Mouse (Mus musculus) midbrain, embryonic 10.5 days (tissue): Measurements from ENCODE around the gene Vgll4. TPM values are rescaled to one million over a fixed set of nuclear protein-coding genes. Genes with fewer than 3 reads are reported as not detected.

ENCODE experiments used
- DNase-seq: peaks from one replicate; pipeline ENCODE4 v3.0.0-alpha.2; 2017; ENCODE audit warnings: low spot score
- H3K27ac ChIP-seq: fragments of 300-500 bp; sonication (generic); replicated peaks from 2 replicates; pipeline ENCODE4 v1.5.1; 2016; ENCODE audit warnings: mild to moderate bottlenecking
- H3K27me3 ChIP-seq: fragments of 300-500 bp; sonication (generic); 2 replicates; pipeline ENCODE4 v1.6.1; 2016; ENCODE audit warnings: low read depth, mild to moderate bottlenecking; ENCODE audit not compliant: poor library complexity, severe bottlenecking
- H3K36me3 ChIP-seq: fragments of 300-500 bp; sonication (generic); 2 replicates; pipeline ENCODE4 v1.6.1; 2016; ENCODE audit warnings: mild to moderate bottlenecking, moderate library complexity
- H3K4me1 ChIP-seq: fragments of 300-500 bp; sonication (generic); 2 replicates; pipeline ENCODE4 v1.6.1; 2016
- H3K4me3 ChIP-seq: fragments of 300-500 bp; sonication (generic); 2 replicates; pipeline ENCODE4 v1.5.1; 2016; ENCODE audit warnings: mild to moderate bottlenecking, moderate library complexity
- H3K9me3 ChIP-seq: fragments of 300-500 bp; sonication (generic); replicated peaks from 2 replicates; pipeline ENCODE4 v1.6.1; 2016; ENCODE audit warnings: mild to moderate bottlenecking
- WGBS: fragments of 180-500 bp; shearing (Covaris S2); methylation state at CpG from one replicate; pipeline ENCODE4 v1.1.7; 2016; 5-methylcytosine and 5-hydroxymethylcytosine counted together
- polyA plus RNA-seq: library from polyadenylated mRNA; unstranded; fragments of >200 nt; fragmentation: Nextera tagmentation; extraction: Ambion mirVana; gene quantifications from 2 replicates; pipeline ENCODE4 v1.2.1, GENCODE M21; 2016

Vgll4 gene
- polyA plus RNA-seq = 70.9 and 79.7 TPM in 2 replicates

GRCm38 (mm10) chr6:114969213-114970120 lies at the start of gene Vgll4:
TSS of gene Vgll4 (minus strand) at chr6:114969994.
- 1% methylated on average over 79 of the region's 79 CpGs for WGBS
- DNase-seq = peak; percentile 72
- H3K36me3 ChIP-seq = no peaks in the 10 kb centered on the region
- H3K27ac ChIP-seq = peak within 1 kb of the TSS; percentile 75
- peaks cover 79% of the 10 kb centered on the region for H3K27me3 ChIP-seq
- peaks cover 21% of the 10 kb centered on the region for H3K4me1 ChIP-seq
- H3K9me3 ChIP-seq = no peaks in the 10 kb centered on the region
- H3K4me3 ChIP-seq = peak within 1 kb of the TSS; percentile 80

DNA sequence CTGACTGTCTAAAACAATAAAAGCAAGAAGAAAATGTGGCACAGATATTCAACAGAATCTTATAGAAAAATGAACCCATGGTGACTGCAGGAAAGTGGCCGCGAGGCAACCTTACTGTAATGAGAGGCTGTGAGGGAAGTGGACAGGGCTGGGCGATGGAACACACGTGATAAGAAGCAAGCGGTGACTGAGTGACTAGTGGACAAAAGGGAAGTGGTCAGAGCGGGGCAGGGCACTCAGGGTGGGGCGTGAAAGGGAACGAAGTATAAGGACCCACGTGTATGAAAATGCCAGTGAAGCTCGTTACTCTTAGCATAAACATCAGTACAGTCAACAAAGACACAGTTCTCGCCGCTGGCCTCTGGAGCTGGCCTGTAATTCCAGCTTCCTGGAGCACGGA lies 45.7 kb upstream of the Vgll4 start:
- Histone ChIP-seq H3K27ac (no peak overlapping the region), H3K27me3 (no peaks in the 10 kb centered on the region), H3K4me3 (no peak overlapping the region), H3K4me1 (no peaks in the 10 kb centered on the region), H3K9me3 (no peaks in the 10 kb centered on the region), H3K36me3 (peaks cover 86% of the 10 kb centered on the region)
- no peak for DNase-seq
- WGBS = 96% methylated on average over 13 of the region's 13 CpGs

GRCm38 (mm10) chr6:115013574-115013973 lies 43.8 kb upstream of the Vgll4 start:
- Histone ChIP-seq H3K9me3 (no peaks in the 10 kb centered on the region), H3K4me3 (no peak overlapping the region), H3K36me3 (peaks cover 89% of the 10 kb centered on the region), H3K27me3 (no peaks in the 10 kb centered on the region), H3K4me1 (no peaks in the 10 kb centered on the region), H3K27ac (no peak overlapping the region)
- no peak for DNase-seq
- 91% methylated on average over 4 of the region's 4 CpGs for WGBS

DNA sequence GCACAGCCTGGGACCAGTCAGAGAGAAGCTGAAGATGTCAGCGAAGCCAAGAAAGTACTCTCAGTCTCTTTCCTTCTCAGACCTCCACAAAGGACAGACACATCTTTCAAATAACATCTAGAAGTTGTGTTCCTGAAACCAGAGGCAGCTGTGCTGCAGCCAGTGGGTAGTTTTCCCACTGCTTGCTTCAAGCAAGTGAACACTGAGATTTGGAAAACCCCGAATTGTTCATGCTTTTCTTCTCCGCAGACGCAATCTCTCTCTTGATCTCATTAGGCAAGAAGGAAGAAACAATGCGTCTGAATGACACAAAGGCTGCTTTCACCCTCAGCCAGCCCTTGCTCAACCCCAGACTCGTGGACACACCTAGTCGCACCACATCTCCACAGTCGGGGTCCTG lies 42.0 kb upstream of the Vgll4 start:
- H3K9me3 ChIP-seq = no peaks in the 10 kb centered on the region
- peaks cover 73% of the 10 kb centered on the region for H3K36me3 ChIP-seq
- H3K4me1 ChIP-seq = peaks cover 10% of the 10 kb centered on the region
- 81% methylated on average over 8 of the region's 8 CpGs for WGBS
- no peaks in the 10 kb centered on the region for H3K27me3 ChIP-seq
- DNase-seq = no peak
- no peak overlapping the region for H3K27ac ChIP-seq
- no peak overlapping the region for H3K4me3 ChIP-seq

GRCm38 (mm10) chr6:115010815-115011214 lies 41.0 kb upstream of the Vgll4 start:
- Histone ChIP-seq H3K27ac (no peak overlapping the region), H3K27me3 (no peaks in the 10 kb centered on the region), H3K9me3 (no peaks in the 10 kb centered on the region), H3K4me3 (no peak overlapping the region), H3K36me3 (peaks cover 66% of the 10 kb centered on the region), H3K4me1 (peaks cover 16% of the 10 kb centered on the region)
- 78% methylated on average over 9 of the region's 9 CpGs for WGBS
- DNase-seq = no peak

GRCm38 (mm10) chr6:115010304-115010703 lies 40.5 kb upstream of the Vgll4 start:
- Histone ChIP-seq H3K27ac (no peak overlapping the region), H3K4me1 (peaks cover 16% of the 10 kb centered on the region), H3K27me3 (no peaks in the 10 kb centered on the region), H3K4me3 (no peak overlapping the region), H3K9me3 (no peaks in the 10 kb centered on the region), H3K36me3 (peaks cover 66% of the 10 kb centered on the region)
- WGBS = 81% methylated on average over 9 of the region's 9 CpGs
- DNase-seq = no peak

- Histone ChIP-seq H3K9me3 (no peaks in the 10 kb centered on the region), H3K27ac (peak overlapping the region; percentile 74; the same call in 1 of the 2 replicates), H3K27me3 (no peaks in the 10 kb centered on the region), H3K36me3 (peaks cover 64% of the 10 kb centered on the region), H3K4me1 (peaks cover 16% of the 10 kb centered on the region), H3K4me3 (no peak overlapping the region)
- whole genome bisulfite sequencing = 38% methylated on average over 5 of the region's 5 CpGs
- peak; percentile 80 for DNase-seq
Measured at GRCm38 (mm10) chr6:115007728-115008127, 37.9 kb upstream of the Vgll4 start.

GRCm38 (mm10) chr6:115006948-115007347 lies 37.2 kb upstream of the Vgll4 start:
- no peak overlapping the region for H3K4me3 ChIP-seq

GRCm38 (mm10) chr6:115006065-115006464 lies 36.3 kb upstream of the Vgll4 start:
- Histone ChIP-seq H3K27me3 (no peaks in the 10 kb centered on the region), H3K9me3 (no peaks in the 10 kb centered on the region), H3K27ac (no peak overlapping the region), H3K4me3 (no peak overlapping the region), H3K4me1 (peaks cover 16% of the 10 kb centered on the region), H3K36me3 (peaks cover 54% of the 10 kb centered on the region)
- 73% methylated on average over 3 of the region's 3 CpGs for WGBS
- no peak for DNase-seq

More at GRCm38 (mm10) chr6:115006948-115007347, 37.2 kb upstream of the Vgll4 start:
- Histone ChIP-seq H3K9me3 (no peaks in the 10 kb centered on the region), H3K36me3 (peaks cover 63% of the 10 kb centered on the region), H3K27me3 (no peaks in the 10 kb centered on the region), H3K4me1 (peaks cover 16% of the 10 kb centered on the region), H3K27ac (peak overlapping the region; percentile 74)
- 43% methylated on average over 6 of the region's 6 CpGs for WGBS
- DNase-seq = peak; percentile 29

GRCm38 (mm10) chr6:115005351-115005890 lies 35.6 kb upstream of the Vgll4 start:
- Histone ChIP-seq H3K4me1 (peaks cover 16% of the 10 kb centered on the region), H3K36me3 (peaks cover 51% of the 10 kb centered on the region), H3K9me3 (no peaks in the 10 kb centered on the region), H3K4me3 (no peak overlapping the region), H3K27ac (no peak overlapping the region), H3K27me3 (no peaks in the 10 kb centered on the region)
- no peak for DNase-seq
- WGBS = 90% methylated on average over 8 of the region's 8 CpGs

DNA sequence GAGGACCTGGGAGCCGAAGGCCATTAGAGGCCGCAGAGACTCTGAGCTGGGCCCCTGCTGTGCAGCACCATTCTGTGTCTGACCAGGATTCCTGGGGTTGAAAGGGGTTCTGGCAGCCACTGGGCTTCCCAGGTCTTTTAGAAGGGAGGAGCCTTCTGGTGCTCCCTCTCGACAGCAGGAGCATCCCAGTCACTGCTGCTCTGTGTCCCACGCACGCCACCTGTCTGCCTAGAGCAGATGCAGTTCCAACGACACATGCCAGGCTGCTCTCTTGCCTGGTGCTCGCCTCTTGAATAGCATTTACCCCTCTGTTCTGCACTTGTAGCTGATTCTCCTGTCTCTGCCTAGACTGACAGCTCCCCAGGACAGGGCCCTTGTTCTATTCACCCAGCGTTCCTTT lies 34.8 kb upstream of the Vgll4 start:
- DNase-seq = no peak
- peaks cover 51% of the 10 kb centered on the region for H3K36me3 ChIP-seq
- peaks cover 16% of the 10 kb centered on the region for H3K4me1 ChIP-seq
- H3K4me3 ChIP-seq = no peak overlapping the region
- H3K27me3 ChIP-seq = no peaks in the 10 kb centered on the region
- H3K9me3 ChIP-seq = no peaks in the 10 kb centered on the region
- 77% methylated on average over 8 of the region's 8 CpGs for WGBS
- H3K27ac ChIP-seq = no peak overlapping the region

DNA sequence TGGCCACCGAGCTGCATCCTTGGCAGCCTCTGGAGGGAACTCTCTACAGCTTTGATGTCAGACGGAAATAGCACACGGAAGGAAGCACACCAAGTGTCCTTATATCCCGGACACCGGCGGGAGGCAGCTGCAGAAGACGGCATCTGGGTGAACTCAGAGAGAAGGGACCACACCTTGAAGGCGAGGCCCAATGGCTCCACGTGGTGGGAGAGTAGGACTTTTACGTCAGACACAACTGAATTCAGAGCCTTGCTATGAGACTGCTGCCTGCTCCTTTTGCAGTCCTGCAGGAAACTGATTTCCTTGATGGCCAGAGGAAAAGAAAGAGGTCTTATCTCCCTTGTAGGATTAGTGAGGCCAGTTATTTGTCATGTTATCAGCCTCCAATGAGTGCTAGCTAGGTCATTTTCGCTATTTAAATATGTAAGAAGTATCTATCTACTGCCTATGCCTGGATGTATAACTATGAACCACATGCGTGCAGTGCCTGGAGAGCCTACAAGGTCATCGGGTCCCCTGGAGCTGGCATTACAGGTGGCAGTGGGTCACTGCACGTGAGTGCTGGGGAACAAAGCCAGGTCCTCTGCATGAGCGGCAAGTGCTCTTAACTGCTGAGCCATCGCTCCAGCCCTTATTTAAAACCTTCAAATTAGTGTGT lies 28.7 kb upstream of the Vgll4 start:
- Histone ChIP-seq H3K4me3 (no peak overlapping the region), H3K4me1 (no peaks in the 10 kb centered on the region), H3K27ac (no peak overlapping the region), H3K9me3 (no peaks in the 10 kb centered on the region), H3K27me3 (no peaks in the 10 kb centered on the region), H3K36me3 (peaks cover 22% of the 10 kb centered on the region)
- DNase-seq = no peak
- WGBS = 83% methylated on average over 16 of the region's 16 CpGs

GRCm38 (mm10) chr6:114997471-114997870 lies 27.7 kb upstream of the Vgll4 start:
- no peak for DNase-seq
- Histone ChIP-seq H3K9me3 (no peaks in the 10 kb centered on the region), H3K27ac (no peak overlapping the region), H3K27me3 (no peaks in the 10 kb centered on the region), H3K4me3 (no peak overlapping the region), H3K4me1 (no peaks in the 10 kb centered on the region), H3K36me3 (peaks cover 17% of the 10 kb centered on the region)
- 83% methylated on average over 5 of the region's 5 CpGs for WGBS
